Mouse (Mus musculus): ENCODE results near the gene Tprgl. TPM values are rescaled to one million over a fixed set of nuclear protein-coding genes. Genes with fewer than 3 reads are reported as not detected.

Gene Tprgl
- polyA plus RNA-seq, 2 experiments = 95.7 to 156 TPM

DNA sequence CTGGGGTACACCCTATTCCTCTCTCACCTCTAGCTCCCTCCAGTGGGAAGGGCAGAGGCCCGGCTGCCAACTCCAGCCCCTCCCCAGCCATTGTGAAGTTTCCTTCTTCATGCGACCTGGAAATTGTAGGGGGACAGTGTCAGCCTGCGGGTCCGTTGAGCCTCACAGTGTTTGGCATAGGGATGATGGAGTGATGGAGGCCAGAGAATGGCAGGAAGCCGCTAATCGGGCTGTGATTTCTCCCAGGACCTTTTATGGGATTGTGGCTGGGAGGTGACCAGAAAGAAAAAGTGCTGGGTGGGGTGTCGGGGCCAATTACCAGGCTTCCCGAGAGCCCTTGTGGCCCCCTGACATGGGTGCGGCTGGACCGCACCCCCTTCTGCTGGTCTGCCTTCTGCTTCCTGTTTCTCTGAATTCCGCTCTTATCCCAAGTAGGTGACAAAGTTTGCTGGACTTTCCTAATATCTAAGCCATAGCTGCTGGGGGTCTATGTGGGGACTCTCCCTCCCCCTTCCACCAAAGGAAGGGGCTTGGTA, 25.6 kb upstream of the Tprgl start:
- no peak overlapping the region for H3K4me3 ChIP-seq (replicated peaks; ENCODE audit: low read length)
- H3K36me3 ChIP-seq (ENCODE audit: control insufficient read depth, insufficient read depth, low read length) = peaks cover 16% of the 10 kb centered on the region
- DNase-seq (ENCODE audit: low spot score) (no peak), ATAC-seq (ENCODE audit: low FRiP score, low read depth) (no peak)
- H3K4me2 ChIP-seq (replicated peaks; ENCODE audit: low read depth, low read length, severe bottlenecking) = no peak overlapping the region
- H3K4me1 ChIP-seq (ENCODE audit: control insufficient read depth, insufficient read depth, low read length) = no peaks in the 10 kb centered on the region
- no peak overlapping the region for H3K27ac ChIP-seq (replicated peaks; ENCODE audit: low read depth, low read length)
- H3K9me3 ChIP-seq (ENCODE audit: control insufficient read depth, low read length) = no peaks in the 10 kb centered on the region
- no peak overlapping the region for H3K9ac ChIP-seq (ENCODE audit: low read depth, low read length, severe bottlenecking)
- no peaks in the 10 kb centered on the region for H3K27me3 ChIP-seq (ENCODE audit: control insufficient read depth, insufficient read depth, low read length)
- TF ChIP-seq POLR2A (IDR thresholded peaks at IDR 0.05; ENCODE audit: borderline replicate concordance, extremely low read depth, insufficient read depth, insufficient read length) = no peak
- 52% methylated on average over 11 of the region's 11 CpGs for WGBS

DNA sequence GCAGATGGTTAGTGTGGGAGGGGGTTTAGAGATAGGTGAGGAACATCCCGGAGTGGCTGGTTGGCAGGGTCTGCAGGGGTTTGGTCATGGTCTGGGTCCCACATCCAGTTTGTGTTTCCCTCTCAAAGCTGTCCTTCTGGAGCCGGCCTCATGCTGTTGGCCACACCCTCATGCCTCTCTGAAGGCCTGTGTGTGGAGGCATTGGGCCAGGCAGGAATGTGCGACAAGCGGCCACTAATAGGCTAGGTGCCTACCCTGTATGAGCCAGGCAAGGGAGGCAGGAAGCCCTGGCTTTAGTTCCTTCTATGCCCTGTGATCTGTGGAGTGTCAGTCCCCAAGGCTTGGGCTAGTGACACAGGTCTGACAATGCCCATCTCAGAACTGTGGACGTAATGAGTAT, 24.5 kb upstream of the Tprgl start:
- H3K4me2 ChIP-seq (replicated peaks; ENCODE audit: low read depth, low read length, severe bottlenecking) = no peak overlapping the region
- no peak overlapping the region for H3K9ac ChIP-seq (ENCODE audit: low read depth, low read length, severe bottlenecking)
- DNase-seq (ENCODE audit: low spot score) = no peak
- TF ChIP-seq POLR2A (IDR thresholded peaks at IDR 0.05; ENCODE audit: borderline replicate concordance, extremely low read depth, insufficient read depth, insufficient read length) = no peak
- 76% methylated on average over 5 of the region's 5 CpGs for WGBS
- no peaks in the 10 kb centered on the region for H3K4me1 ChIP-seq (ENCODE audit: control insufficient read depth, insufficient read depth, low read length)
- no peak for ATAC-seq (ENCODE audit: low FRiP score, low read depth)
- peaks cover 16% of the 10 kb centered on the region for H3K36me3 ChIP-seq (ENCODE audit: control insufficient read depth, insufficient read depth, low read length)
- no peaks in the 10 kb centered on the region for H3K27me3 ChIP-seq (ENCODE audit: control insufficient read depth, insufficient read depth, low read length)
- no peak overlapping the region for H3K27ac ChIP-seq (replicated peaks; ENCODE audit: low read depth, low read length)
- H3K4me3 ChIP-seq (replicated peaks; ENCODE audit: low read length) = no peak overlapping the region
- no peaks in the 10 kb centered on the region for H3K9me3 ChIP-seq (ENCODE audit: control insufficient read depth, low read length)

DNA sequence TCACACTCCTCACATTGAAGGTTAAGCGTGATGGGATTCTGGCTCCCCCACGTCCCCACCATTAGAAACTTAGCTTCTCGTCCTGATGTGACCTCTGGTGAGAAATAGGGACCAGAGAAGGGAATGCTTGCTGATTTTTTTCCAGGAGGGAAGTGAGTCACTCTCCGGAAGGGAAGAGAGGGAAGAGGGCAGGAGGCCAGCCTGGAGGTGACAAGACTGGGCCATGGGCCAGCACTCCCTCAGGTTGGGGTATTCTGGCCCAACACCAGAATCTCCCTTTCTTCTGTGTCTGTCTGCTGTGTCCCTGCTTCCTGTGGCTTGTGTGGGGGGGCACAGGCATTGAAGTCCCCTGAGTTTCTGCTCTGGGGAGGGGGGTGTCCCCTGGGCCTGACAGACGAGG, 23.1 kb upstream of the Tprgl start:
- Histone ChIP-seq H3K27me3 (ENCODE audit: control insufficient read depth, insufficient read depth, low read length) (no peaks in the 10 kb centered on the region), H3K4me2 (replicated peaks; ENCODE audit: low read depth, low read length, severe bottlenecking) (no peak overlapping the region), H3K27ac (replicated peaks; ENCODE audit: low read depth, low read length) (no peak overlapping the region), H3K9ac (ENCODE audit: low read depth, low read length, severe bottlenecking) (no peak overlapping the region), H3K4me1 (ENCODE audit: control insufficient read depth, insufficient read depth, low read length) (no peaks in the 10 kb centered on the region), H3K36me3 (ENCODE audit: control insufficient read depth, insufficient read depth, low read length) (peaks cover 16% of the 10 kb centered on the region), H3K4me3 (replicated peaks; ENCODE audit: low read length) (no peak overlapping the region), H3K9me3 (ENCODE audit: control insufficient read depth, low read length) (no peaks in the 10 kb centered on the region)
- ATAC-seq (ENCODE audit: low FRiP score, low read depth) (no peak), DNase-seq (ENCODE audit: low spot score) (no peak)
- TF ChIP-seq POLR2A (IDR thresholded peaks at IDR 0.05; ENCODE audit: borderline replicate concordance, extremely low read depth, insufficient read depth, insufficient read length) = no peak
- WGBS = 72% methylated on average over 5 of the region's 5 CpGs

DNA sequence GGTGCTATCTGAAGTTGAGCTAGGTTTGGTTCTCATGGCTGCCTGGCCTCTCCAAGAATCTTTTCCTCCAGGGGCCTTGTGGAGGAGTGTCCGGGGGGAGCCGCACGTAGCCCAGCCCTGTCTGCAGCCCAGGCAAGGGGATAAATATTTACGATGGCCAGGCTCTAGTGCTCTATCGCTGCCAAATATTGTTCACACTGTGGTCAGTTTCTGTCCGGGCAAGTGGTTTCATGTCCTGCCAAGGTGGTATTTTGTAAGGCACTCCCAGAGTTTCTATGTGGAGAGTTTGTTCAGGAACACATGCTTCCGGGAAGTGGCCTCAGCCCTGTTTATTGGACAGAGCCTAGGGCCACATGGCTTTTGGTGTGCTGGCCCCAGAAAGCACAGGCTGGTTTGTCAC, 20.5 kb upstream of the Tprgl start:
- Histone ChIP-seq H3K4me2 (replicated peaks; ENCODE audit: low read depth, low read length, severe bottlenecking) (no peak overlapping the region), H3K27ac (replicated peaks; ENCODE audit: low read depth, low read length) (no peak overlapping the region), H3K27me3 (ENCODE audit: control insufficient read depth, insufficient read depth, low read length) (no peaks in the 10 kb centered on the region), H3K9ac (ENCODE audit: low read depth, low read length, severe bottlenecking) (no peak overlapping the region), H3K36me3 (ENCODE audit: control insufficient read depth, insufficient read depth, low read length) (peaks cover 16% of the 10 kb centered on the region), H3K9me3 (ENCODE audit: control insufficient read depth, low read length) (no peaks in the 10 kb centered on the region), H3K4me3 (replicated peaks; ENCODE audit: low read length) (no peak overlapping the region), H3K4me1 (ENCODE audit: control insufficient read depth, insufficient read depth, low read length) (no peaks in the 10 kb centered on the region)
- no peak for DNase-seq (ENCODE audit: low spot score)
- no peak for ATAC-seq (ENCODE audit: low FRiP score, low read depth)
- TF ChIP-seq POLR2A (IDR thresholded peaks at IDR 0.05; ENCODE audit: borderline replicate concordance, extremely low read depth, insufficient read depth, insufficient read length) = no peak
- WGBS = 63% methylated on average over 7 of the region's 7 CpGs

DNA sequence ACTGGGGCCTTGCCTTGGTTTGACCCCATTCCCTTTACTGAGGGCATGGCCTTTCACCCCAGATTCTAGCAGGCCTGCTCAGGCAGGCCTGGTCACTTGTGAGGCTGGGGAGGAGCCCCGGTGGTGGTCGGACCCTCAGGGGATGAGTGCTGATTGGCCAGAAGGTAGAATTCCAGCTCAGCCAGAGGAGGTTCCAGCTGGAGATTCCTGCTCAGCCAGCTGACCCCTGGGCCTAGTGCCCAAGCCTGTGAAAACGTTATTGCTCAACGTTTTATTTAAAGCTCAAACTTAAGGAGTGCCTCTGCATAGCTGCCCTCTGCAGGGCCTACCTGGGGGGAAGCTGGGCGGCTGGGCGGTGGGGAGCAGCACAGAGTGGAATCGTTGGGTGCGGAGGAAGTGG, 16.8 kb upstream of the Tprgl start:
- Histone ChIP-seq H3K36me3 (ENCODE audit: control insufficient read depth, insufficient read depth, low read length) (0 out of 2 replicates have a peak, but pooled peaks cover 3% of the 10 kb centered on the region), H3K27me3 (ENCODE audit: control insufficient read depth, insufficient read depth, low read length) (no peaks in the 10 kb centered on the region), H3K4me3 (replicated peaks; ENCODE audit: low read length) (no peak overlapping the region), H3K9ac (ENCODE audit: low read depth, low read length, severe bottlenecking) (no peak overlapping the region), H3K9me3 (ENCODE audit: control insufficient read depth, low read length) (no peaks in the 10 kb centered on the region), H3K4me2 (replicated peaks; ENCODE audit: low read depth, low read length, severe bottlenecking) (no peak overlapping the region), H3K27ac (replicated peaks; ENCODE audit: low read depth, low read length) (no peak overlapping the region), H3K4me1 (ENCODE audit: control insufficient read depth, insufficient read depth, low read length) (peaks cover 11% of the 10 kb centered on the region)
- 56% methylated on average over 8 of the region's 8 CpGs for WGBS
- DNase-seq (ENCODE audit: low spot score) (no peak), ATAC-seq (ENCODE audit: low FRiP score, low read depth) (no peak)
- no peak for TF ChIP-seq POLR2A (IDR thresholded peaks at IDR 0.05; ENCODE audit: borderline replicate concordance, extremely low read depth, insufficient read depth, insufficient read length)
